Mouse (Mus musculus): ENCODE results near the gene Lrrc46.

- TF ChIP-seq TAL1 (IDR thresholded peaks at IDR 0.05; ENCODE audit: low read length), result no peak
- no peak for TF ChIP-seq GATA1 (IDR thresholded peaks at IDR 0.05; ENCODE audit: low read length)
These were observed 5.1 kb downstream of the Lrrc46 start for GRCm38 (mm10) chr11:97036141-97036540.

Measured in erythroblast, embryonic 14.5 days (primary cell).